ENCODE assay signal across 26 mouse cellular contexts in the genomic region with DNA sequence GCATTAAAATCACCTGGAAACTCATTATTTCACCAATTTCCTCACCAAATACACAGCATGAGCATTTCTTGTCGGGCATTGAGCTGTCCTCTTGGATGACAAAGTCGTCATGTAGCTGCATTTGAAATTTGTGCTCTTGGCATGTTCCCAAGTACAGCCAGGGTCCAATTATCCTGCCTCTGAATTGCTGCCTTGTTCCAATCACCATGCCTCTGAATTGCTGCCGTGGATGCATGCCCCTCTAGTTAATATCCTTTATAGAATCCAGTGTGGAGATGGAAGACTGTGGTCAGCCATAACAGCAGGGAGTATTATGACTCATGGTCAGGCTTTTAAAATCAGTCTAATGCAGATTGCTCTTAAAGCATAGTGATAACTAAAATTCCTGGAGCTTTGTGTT. TPM values are rescaled to one million over a fixed set of nuclear protein-coding genes. Genes with fewer than 3 reads are reported as not detected.
DNase-seq lines count a peak whose midpoint lies in the region; ATAC-seq and TF ChIP-seq lines count a peak whose summit lies in the region.
"Had no signal": no experiment of that assay in that cellular context is flagged by ENCODE, and none has a peak within 500 bp of the region (broad histone marks: within the 10 kb centered on the region; RNA-seq: fewer than 3 reads in every experiment).

No protein-coding gene starts in this region.

- no peak for TF ChIP-seq CTCF in forebrain, postnatal 0 days (IDR thresholded peaks at IDR 0.05; ENCODE audit: low read depth)
- no peak for TF ChIP-seq CTCF in thymus, adult 2 months (IDR thresholded peaks at IDR 0.05; ENCODE audit: borderline replicate concordance, control insufficient read depth, extremely low read depth, insufficient read depth, low read length, poor library complexity)

- H3K36me3 ChIP-seq in hindbrain, embryonic 13.5 days = no peaks in the 10 kb centered on the region; the same call in 1 of the 2 replicates
- H3K36me3 ChIP-seq in hindbrain, embryonic 10.5 days = no peaks in the 10 kb centered on the region
- H3K36me3 ChIP-seq in forebrain, postnatal 0 days (ENCODE audit: insufficient read depth) = no peaks in the 10 kb centered on the region
- H3K36me3 ChIP-seq in thymus, adult 2 months (ENCODE audit: control insufficient read depth, insufficient read depth, low read length) = no peaks in the 10 kb centered on the region
- H3K36me3 ChIP-seq: embryonic facial prominence, embryonic 12.5 days; heart, embryonic 15.5 days; limb, embryonic 10.5 days; neural tube, embryonic 15.5 days; stomach, embryonic 15.5 days had no signal

- no peak for TF ChIP-seq POLR2A in thymus, adult 2 months (IDR thresholded peaks at IDR 0.05; ENCODE audit: control insufficient read depth, extremely low read depth, insufficient read depth, low read length, poor library complexity)

- 32% methylated on average over 3 of the region's 3 CpGs for WGBS in hindbrain, embryonic 13.5 days
- WGBS in hindbrain, embryonic 10.5 days = 74% methylated on average over 3 of the region's 3 CpGs
- 9% methylated on average over 3 of the region's 3 CpGs for WGBS in forebrain, postnatal 0 days
- 92% methylated on average over 3 of the region's 3 CpGs for WGBS in thymus, adult 2 months

- no peak for ATAC-seq in hindbrain, embryonic 13.5 days (ENCODE audit: low FRiP score)
- 0 out of 2 replicates have a peak, but pooled peaks have one; percentile 14 for ATAC-seq in forebrain, postnatal 0 days

- H3K9ac ChIP-seq in hindbrain, embryonic 13.5 days = no peak overlapping the region
- H3K9ac ChIP-seq in forebrain, postnatal 0 days = no peak overlapping the region
- H3K9ac ChIP-seq: embryonic facial prominence, embryonic 12.5 days; heart, embryonic 15.5 days; lung, embryonic 14.5 days; neural tube, embryonic 15.5 days; stomach, embryonic 15.5 days had no signal

- H3K4me1 ChIP-seq in hindbrain, embryonic 13.5 days (replicated peaks) = peaks cover 33% of the 10 kb centered on the region
- peaks cover 20% of the 10 kb centered on the region for H3K4me1 ChIP-seq in hindbrain, embryonic 10.5 days (replicated peaks)
- 0 out of 2 replicates have a peak, but pooled peaks cover 6% of the 10 kb centered on the region for H3K4me1 ChIP-seq in forebrain, postnatal 0 days (ENCODE audit: insufficient read depth)
- H3K4me1 ChIP-seq in thymus, adult 2 months (replicated peaks; ENCODE audit: control insufficient read depth, insufficient read depth, low read length) = peaks cover 8% of the 10 kb centered on the region
- H3K4me1 ChIP-seq: heart, embryonic 15.5 days; stomach, embryonic 15.5 days had no signal

- H3K4me2 ChIP-seq in hindbrain, embryonic 13.5 days = no peak overlapping the region
- H3K4me2 ChIP-seq in forebrain, postnatal 0 days (ENCODE audit: low read depth) = no peak overlapping the region
- H3K4me2 ChIP-seq: embryonic facial prominence, embryonic 12.5 days; heart, embryonic 15.5 days; liver, embryonic 11.5 days; lung, embryonic 14.5 days; neural tube, embryonic 15.5 days; stomach, embryonic 15.5 days had no signal

- no peaks in the 10 kb centered on the region for H3K27me3 ChIP-seq in hindbrain, embryonic 13.5 days
- no peaks in the 10 kb centered on the region for H3K27me3 ChIP-seq in hindbrain, embryonic 10.5 days (ENCODE audit: insufficient read depth, poor library complexity, severe bottlenecking)
- no peaks in the 10 kb centered on the region for H3K27me3 ChIP-seq in forebrain, postnatal 0 days (ENCODE audit: insufficient read depth, low read length)
- H3K27me3 ChIP-seq in thymus, adult 2 months (ENCODE audit: control insufficient read depth, insufficient read depth, low read length) = no peaks in the 10 kb centered on the region
- H3K27me3 ChIP-seq: embryonic facial prominence, embryonic 12.5 days; heart, embryonic 15.5 days; neural tube, embryonic 15.5 days; stomach, embryonic 15.5 days had no signal

- no peak overlapping the region for H3K4me3 ChIP-seq in hindbrain, embryonic 13.5 days
- H3K4me3 ChIP-seq in hindbrain, embryonic 10.5 days = no peak overlapping the region
- no peak overlapping the region for H3K4me3 ChIP-seq in forebrain, postnatal 0 days (ENCODE audit: low read depth, low read length)
- no peak overlapping the region for H3K4me3 ChIP-seq in thymus, adult 2 months (ENCODE audit: control insufficient read depth, insufficient read depth, low read length)
- H3K4me3 ChIP-seq: embryonic facial prominence, embryonic 12.5 days; gastrocnemius, adult 2 months; heart, adult 2 months; heart, embryonic 15.5 days; layer of hippocampus, adult 2 months; limb, embryonic 10.5 days; neural tube, embryonic 15.5 days; stomach, embryonic 15.5 days had no signal

- peak overlapping the region; percentile 35 for H3K27ac ChIP-seq in hindbrain, embryonic 13.5 days
- H3K27ac ChIP-seq in hindbrain, embryonic 10.5 days = no peak overlapping the region
- no peak overlapping the region for H3K27ac ChIP-seq in forebrain, postnatal 0 days (ENCODE audit: low read depth, low read length)
- no peak overlapping the region for H3K27ac ChIP-seq in thymus, adult 2 months (ENCODE audit: control insufficient read depth, insufficient read depth, low read length)
- H3K27ac ChIP-seq: embryonic facial prominence, embryonic 12.5 days; gastrocnemius, adult 2 months; heart, adult 2 months; heart, embryonic 15.5 days; layer of hippocampus, adult 2 months; limb, embryonic 10.5 days; macrophage; neural tube, embryonic 15.5 days; stomach, embryonic 15.5 days had no signal

- H3K9me3 ChIP-seq in hindbrain, embryonic 13.5 days = no peaks in the 10 kb centered on the region
- no peaks in the 10 kb centered on the region for H3K9me3 ChIP-seq in hindbrain, embryonic 10.5 days
- H3K9me3 ChIP-seq in forebrain, postnatal 0 days (ENCODE audit: low read length) = no peaks in the 10 kb centered on the region
- H3K9me3 ChIP-seq: embryonic facial prominence, embryonic 12.5 days; heart, embryonic 15.5 days; limb, embryonic 10.5 days; neural tube, embryonic 15.5 days; stomach, embryonic 15.5 days had no signal

- no peak for DNase-seq in hindbrain, embryonic 10.5 days (ENCODE audit: low spot score)
- peak; percentile 31 for DNase-seq in 3T3-L1 (ENCODE audit: low read depth, low spot score)
- DNase-seq in NIH3T3 (ENCODE audit: low read depth) = peak; percentile 13
- DNase-seq in forebrain, postnatal 0 days = peak; percentile 20
- no peak for DNase-seq in thymus, adult 2 months
- no peak for DNase-seq in frontal cortex, postnatal 25 days (ENCODE audit: low spot score in 2 of 2)
- DNase-seq in kidney, adult 8-10 months = no peak
- DNase-seq: adrenal gland, adult 2 months; gastrocnemius, adult 2 months; heart, adult 2 months; kidney, adult 11 months; kidney, postnatal 10 days; lung, embryonic 14.5 days; spleen, adult 18-20 months; thymus, postnatal 14 days had no signal

RNA-seq across cellular contexts. Expression of gene Cartpt, which starts 36.9 kb away (rescaled TPM):
- 18.8 and 24.4 TPM in 2 replicates for polyA plus RNA-seq in hindbrain, embryonic 13.5 days (2015; fragmentation: Nextera tagmentation; extraction: Ambion mirVana)
- polyA plus RNA-seq in hindbrain, embryonic 10.5 days (2016; fragmentation: Nextera tagmentation; extraction: Ambion mirVana) = 9.3 and 31.1 TPM in 2 replicates
- total RNA-seq in forebrain, postnatal 0 days (2014; rRNA removed) = 3.0 and 3.2 TPM in 2 replicates
- 4.4 and 8.0 TPM in 2 replicates for polyA plus RNA-seq in forebrain, postnatal 0 days (2015; fragmentation: Nextera tagmentation; extraction: Ambion mirVana)
- polyA plus RNA-seq in thymus, adult 2 months (2012; rRNA removed) = 0.22 TPM in 1 of 2 replicates, not detected in the other
- total RNA-seq: gastrocnemius, adult 2 months; hematopoietic stem cell, adult 5-6 weeks; monocyte, adult 5-6 weeks had no signal
- polyA plus RNA-seq: macrophage had no signal

Comparison
In these comparisons a context has a peak if more than half of its experiments do, and no peak if none do; other contexts are left out.
1. DNase-seq: peak in 3T3-L1 (single experiment), NIH3T3 (single experiment) and forebrain, postnatal 0 days (single experiment); none in hindbrain, embryonic 10.5 days (single experiment), thymus, adult 2 months (single experiment), frontal cortex, postnatal 25 days (0 of 2) and kidney, adult 8-10 months (0 of 2).